Mouse (Mus musculus): ENCODE measurements around the gene Gm49510. TPM values are rescaled to one million over a fixed set of nuclear protein-coding genes. Genes with fewer than 3 reads are reported as not detected.

Gene Gm49510
- polyA plus RNA-seq, 1 experiment, result 0.08 TPM

GRCm38 (mm10) chr15:78896149-78896548 is 3.3 kb upstream of the Gm49510 start:
- Histone ChIP-seq H3K4me3 (ENCODE audit: insufficient read depth, low read length) (no peak overlapping the region), H3K4me1 (ENCODE audit: control insufficient read depth, insufficient read depth, low read length) (no peaks in the 10 kb centered on the region), H3K27ac (ENCODE audit: insufficient read depth, low read length) (no peak overlapping the region)
- TF ChIP-seq POLR2A (IDR thresholded peaks at IDR 0.05; ENCODE audit: extremely low read depth, insufficient read depth, low read length) (no peak), CTCF (IDR thresholded peaks at IDR 0.05; ENCODE audit: extremely low read depth, insufficient read depth, low read length) (no peak)

- Histone ChIP-seq H3K27ac (ENCODE audit: insufficient read depth, low read length) (no peak overlapping the region), H3K4me1 (ENCODE audit: control insufficient read depth, insufficient read depth, low read length) (no peaks in the 10 kb centered on the region), H3K4me3 (ENCODE audit: insufficient read depth, low read length) (no peak overlapping the region)
- no peak for TF ChIP-seq CTCF (IDR thresholded peaks at IDR 0.05; ENCODE audit: extremely low read depth, insufficient read depth, low read length)
These were observed 2.0 kb upstream of the Gm49510 start for GRCm38 (mm10) chr15:78897488-78897887.

- no peak overlapping the region for H3K27ac ChIP-seq (ENCODE audit: insufficient read depth, low read length)
- TF ChIP-seq CTCF (IDR thresholded peaks at IDR 0.05; ENCODE audit: extremely low read depth, insufficient read depth, low read length) (no peak), POLR2A (IDR thresholded peaks at IDR 0.05; ENCODE audit: extremely low read depth, insufficient read depth, low read length) (no peak)
- H3K4me1 ChIP-seq (ENCODE audit: control insufficient read depth, insufficient read depth, low read length), result peaks cover 2% of the 10 kb centered on the region; the same call in 1 of the 2 replicates
- no peak overlapping the region; the same call in 1 of the 2 replicates for H3K4me3 ChIP-seq (ENCODE audit: insufficient read depth, low read length)
These were observed 913 bp upstream of the Gm49510 start for GRCm38 (mm10) chr15:78898507-78899001.

GRCm38 (mm10) chr15:78899740-78900584 is 495 bp downstream of the Gm49510 start, which contains the start of gene Sh3bp1:
Gene Sh3bp1 (plus strand): TSS chr15:78899768.
- Histone ChIP-seq H3K27ac (ENCODE audit: insufficient read depth, low read length) (peak within 1 kb of the TSS; percentile 83), H3K4me1 (ENCODE audit: control insufficient read depth, insufficient read depth, low read length) (peaks cover 2% of the 10 kb centered on the region; the same call in 1 of the 2 replicates), H3K4me3 (ENCODE audit: insufficient read depth, low read length) (peak within 1 kb of the TSS; percentile 98)
- TF ChIP-seq POLR2A (IDR thresholded peaks at IDR 0.05; ENCODE audit: extremely low read depth, insufficient read depth, low read length) (peak; percentile 42; the same call in 1 of the 2 replicates), CTCF (IDR thresholded peaks at IDR 0.05; ENCODE audit: extremely low read depth, insufficient read depth, low read length) (no peak)

GRCm38 (mm10) chr15:78900585-78901421 is 1.3 kb downstream of the Gm49510 start:
- Histone ChIP-seq H3K4me3 (ENCODE audit: insufficient read depth, low read length) (peak overlapping the region; percentile 98), H3K27ac (ENCODE audit: insufficient read depth, low read length) (no peak overlapping the region), H3K4me1 (ENCODE audit: control insufficient read depth, insufficient read depth, low read length) (peaks cover 2% of the 10 kb centered on the region; the same call in 1 of the 2 replicates)
- TF ChIP-seq POLR2A (IDR thresholded peaks at IDR 0.05; ENCODE audit: extremely low read depth, insufficient read depth, low read length) (no peak), CTCF (IDR thresholded peaks at IDR 0.05; ENCODE audit: extremely low read depth, insufficient read depth, low read length) (no peak)

GRCm38 (mm10) chr15:78901422-78901789 is 1.9 kb downstream of the Gm49510 start:
- H3K4me1 ChIP-seq (ENCODE audit: control insufficient read depth, insufficient read depth, low read length), result peaks cover 2% of the 10 kb centered on the region; the same call in 1 of the 2 replicates
- H3K4me3 ChIP-seq (ENCODE audit: insufficient read depth, low read length), result no peak overlapping the region; the same call in 1 of the 2 replicates

GRCm38 (mm10) chr15:78903243-78903642 is 3.8 kb downstream of the Gm49510 start:
- no peak overlapping the region for H3K4me3 ChIP-seq (ENCODE audit: insufficient read depth, low read length)
- H3K27ac ChIP-seq (ENCODE audit: insufficient read depth, low read length), result no peak overlapping the region
- no peak for TF ChIP-seq POLR2A (IDR thresholded peaks at IDR 0.05; ENCODE audit: extremely low read depth, insufficient read depth, low read length)
- TF ChIP-seq CTCF (IDR thresholded peaks at IDR 0.05; ENCODE audit: extremely low read depth, insufficient read depth, low read length), result peak; percentile 87
- peaks cover 2% of the 10 kb centered on the region; the same call in 1 of the 2 replicates for H3K4me1 ChIP-seq (ENCODE audit: control insufficient read depth, insufficient read depth, low read length)

More at GRCm38 (mm10) chr15:78901422-78901789, 1.9 kb downstream of the Gm49510 start:
- TF ChIP-seq CTCF (IDR thresholded peaks at IDR 0.05; ENCODE audit: extremely low read depth, insufficient read depth, low read length) (no peak), POLR2A (IDR thresholded peaks at IDR 0.05; ENCODE audit: extremely low read depth, insufficient read depth, low read length) (no peak)
- H3K27ac ChIP-seq (ENCODE audit: insufficient read depth, low read length), result no peak overlapping the region

- Histone ChIP-seq H3K4me3 (ENCODE audit: insufficient read depth, low read length) (no peak overlapping the region), H3K4me1 (ENCODE audit: control insufficient read depth, insufficient read depth, low read length) (peaks cover 1% of the 10 kb centered on the region; the same call in 1 of the 2 replicates), H3K27ac (ENCODE audit: insufficient read depth, low read length) (no peak overlapping the region)
- TF ChIP-seq POLR2A (IDR thresholded peaks at IDR 0.05; ENCODE audit: extremely low read depth, insufficient read depth, low read length) (no peak), CTCF (IDR thresholded peaks at IDR 0.05; ENCODE audit: extremely low read depth, insufficient read depth, low read length) (no peak)
These were observed 8.9 kb downstream of the Gm49510 start for GRCm38 (mm10) chr15:78908399-78908798.

- H3K4me3 ChIP-seq (ENCODE audit: insufficient read depth, low read length), result no peak overlapping the region
- H3K27ac ChIP-seq (ENCODE audit: insufficient read depth, low read length), result no peak overlapping the region
- no peaks in the 10 kb centered on the region for H3K4me1 ChIP-seq (ENCODE audit: control insufficient read depth, insufficient read depth, low read length)
- TF ChIP-seq POLR2A (IDR thresholded peaks at IDR 0.05; ENCODE audit: extremely low read depth, insufficient read depth, low read length) (no peak), CTCF (IDR thresholded peaks at IDR 0.05; ENCODE audit: extremely low read depth, insufficient read depth, low read length) (no peak)
These were observed 9.5 kb downstream of the Gm49510 start for GRCm38 (mm10) chr15:78908982-78909381.

Data from cortical plate, adult 2 months (tissue).